Mouse (Mus musculus): ENCODE data around the gene Hs3st4. TPM values are rescaled to one million over a fixed set of nuclear protein-coding genes. Genes with fewer than 3 reads are reported as not detected.

The Hs3st4 gene
- polyA plus RNA-seq, 1 experiment from 2014 or later: 0.06 TPM

DNA sequence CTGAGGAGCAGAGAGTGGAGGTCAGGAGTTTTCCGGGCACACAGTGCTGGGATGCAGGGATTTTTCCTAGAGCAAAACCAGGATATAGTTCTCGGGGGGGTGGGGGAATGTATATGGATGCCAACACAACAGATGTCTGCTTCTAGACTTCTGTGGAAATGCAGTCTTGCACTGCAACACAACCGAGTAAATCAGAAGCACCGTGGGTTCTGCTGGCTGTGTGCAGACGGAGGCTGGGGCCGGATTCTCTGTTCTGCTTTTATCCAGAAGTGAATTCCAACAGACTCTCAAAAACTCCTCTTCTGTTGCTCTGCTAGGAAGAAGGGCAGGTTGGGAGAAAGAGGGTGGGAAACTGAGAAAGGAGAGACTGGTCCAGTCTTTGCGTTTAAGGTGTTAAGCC, 15.9 kb downstream of the Hs3st4 start:
- no peaks in the 10 kb centered on the region for H3K36me3 ChIP-seq
- no peak for ATAC-seq (ENCODE audit: borderline replicate concordance, extremely low read depth, low FRiP score, low TSS enrichment)
- no peaks in the 10 kb centered on the region for H3K4me1 ChIP-seq
- 38% methylated on average over 7 of the region's 7 CpGs for WGBS
- H3K4me2 ChIP-seq: no peak overlapping the region
- H3K27ac ChIP-seq: no peak overlapping the region
- H3K27me3 ChIP-seq: no peaks in the 10 kb centered on the region
- H3K9ac ChIP-seq: no peak overlapping the region
- H3K4me3 ChIP-seq: no peak overlapping the region
- H3K9me3 ChIP-seq: no peaks in the 10 kb centered on the region

DNA sequence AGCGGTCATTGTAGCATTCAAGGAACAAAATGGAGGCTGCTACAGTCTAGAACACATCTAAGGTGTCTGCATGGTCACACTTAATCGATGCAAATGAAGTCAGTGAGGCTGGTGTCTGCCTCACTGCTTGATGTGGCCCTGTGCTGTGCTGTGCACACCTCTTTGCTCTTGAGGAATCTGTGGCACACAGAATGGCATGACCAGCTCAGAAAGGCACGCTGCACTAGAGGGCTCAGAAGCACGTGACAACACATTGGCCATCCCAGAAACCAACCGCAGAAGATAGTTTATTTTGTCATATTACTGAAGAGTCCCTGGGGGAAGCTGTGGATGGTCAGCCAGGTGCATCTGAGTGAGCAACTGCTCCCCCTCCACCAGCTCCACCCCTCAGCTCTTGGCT, 44.2 kb downstream of the Hs3st4 start:
- H3K4me3 ChIP-seq: no peak overlapping the region
- WGBS: 75% methylated on average over 5 of the region's 5 CpGs
- ATAC-seq (ENCODE audit: borderline replicate concordance, extremely low read depth, low FRiP score, low TSS enrichment): no peak

DNA sequence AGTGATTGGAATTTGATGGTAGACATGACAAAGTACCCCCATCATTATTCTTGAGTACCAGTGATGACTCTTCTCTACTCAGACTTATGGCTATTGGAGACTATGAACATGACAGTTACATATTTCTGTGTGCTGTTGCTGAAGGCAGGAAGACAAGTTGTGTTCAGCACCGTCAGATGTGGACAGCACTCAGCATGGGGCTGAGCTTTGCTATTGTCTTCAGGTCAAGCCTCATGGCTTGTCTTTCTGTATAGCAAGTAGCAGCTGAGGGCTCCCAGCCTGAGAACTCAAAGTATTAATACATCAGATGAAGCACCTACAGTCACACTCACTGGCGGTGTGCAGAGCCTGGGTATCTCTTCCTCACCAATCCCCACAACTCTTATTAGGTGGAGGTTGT, 49.6 kb downstream of the Hs3st4 start:
- Histone ChIP-seq H3K9me3 (no peaks in the 10 kb centered on the region), H3K4me1 (no peaks in the 10 kb centered on the region), H3K36me3 (no peaks in the 10 kb centered on the region), H3K27me3 (no peaks in the 10 kb centered on the region), H3K27ac (no peak overlapping the region), H3K9ac (no peak overlapping the region), H3K4me3 (no peak overlapping the region), H3K4me2 (no peak overlapping the region)
- ATAC-seq (ENCODE audit: borderline replicate concordance, extremely low read depth, low FRiP score, low TSS enrichment): no peak
- WGBS: 51% methylated on average over 2 of the region's 2 CpGs

More for the DNA sequence above, 44.2 kb downstream of the Hs3st4 start:
- Histone ChIP-seq H3K27me3 (no peaks in the 10 kb centered on the region), H3K4me2 (no peak overlapping the region), H3K4me1 (no peaks in the 10 kb centered on the region), H3K36me3 (no peaks in the 10 kb centered on the region), H3K27ac (no peak overlapping the region), H3K9me3 (no peaks in the 10 kb centered on the region), H3K9ac (no peak overlapping the region)

DNA sequence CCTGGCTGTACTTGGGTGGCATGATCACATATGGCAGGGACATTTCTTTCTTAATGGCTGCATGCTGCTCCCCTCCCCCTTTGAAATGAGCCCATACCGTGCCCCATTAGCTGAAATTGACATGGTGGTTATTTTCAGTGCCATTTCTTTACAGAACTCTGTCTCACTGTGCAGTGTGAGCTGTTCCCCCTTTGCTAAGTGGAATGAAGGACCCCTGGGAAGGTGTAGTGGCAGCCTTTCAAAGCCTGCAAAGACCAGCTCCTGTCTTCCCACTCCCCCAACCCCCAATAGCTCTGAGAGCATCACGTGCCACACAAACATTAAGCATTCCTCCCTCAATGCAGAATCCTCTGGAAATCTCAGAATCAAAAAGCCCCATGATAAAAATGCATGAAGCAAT, 50.7 kb downstream of the Hs3st4 start:
- Histone ChIP-seq H3K9ac (no peak overlapping the region), H3K4me3 (no peak overlapping the region), H3K27ac (no peak overlapping the region), H3K27me3 (no peaks in the 10 kb centered on the region), H3K9me3 (no peaks in the 10 kb centered on the region), H3K36me3 (no peaks in the 10 kb centered on the region), H3K4me2 (no peak overlapping the region), H3K4me1 (no peaks in the 10 kb centered on the region)
- 63% methylated on average over 2 of the region's 2 CpGs for WGBS
- no peak for ATAC-seq (ENCODE audit: borderline replicate concordance, extremely low read depth, low FRiP score, low TSS enrichment)

DNA sequence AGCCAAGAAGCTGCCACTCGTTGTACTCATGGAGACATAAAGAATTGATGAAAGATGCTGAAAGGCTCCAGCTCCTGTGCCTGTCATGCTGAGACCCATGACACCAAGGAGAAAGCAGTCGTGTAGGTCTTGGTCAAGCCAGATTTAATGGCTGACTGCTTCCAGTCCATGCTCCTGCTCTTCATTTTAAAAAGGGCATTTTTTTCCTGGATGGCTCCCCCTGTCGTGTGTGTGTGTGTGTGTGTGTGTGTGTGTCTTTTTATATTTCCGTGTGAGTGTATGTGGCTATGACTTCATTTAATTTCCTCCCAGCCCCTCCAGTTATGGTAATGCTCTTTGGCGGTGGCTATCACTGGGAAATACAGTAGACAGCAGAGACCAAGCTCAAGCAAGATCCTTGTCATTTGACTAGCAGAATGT, 54.6 kb downstream of the Hs3st4 start:
- no peaks in the 10 kb centered on the region for H3K36me3 ChIP-seq
- no peak overlapping the region for H3K4me2 ChIP-seq
- WGBS: 60% methylated on average over 5 of the region's 5 CpGs
- no peak for ATAC-seq (ENCODE audit: borderline replicate concordance, extremely low read depth, low FRiP score, low TSS enrichment)
- H3K9me3 ChIP-seq: no peaks in the 10 kb centered on the region
- no peaks in the 10 kb centered on the region for H3K4me1 ChIP-seq
- no peak overlapping the region for H3K27ac ChIP-seq
- no peaks in the 10 kb centered on the region for H3K27me3 ChIP-seq
- no peak overlapping the region for H3K9ac ChIP-seq
- H3K4me3 ChIP-seq: no peak overlapping the region

DNA sequence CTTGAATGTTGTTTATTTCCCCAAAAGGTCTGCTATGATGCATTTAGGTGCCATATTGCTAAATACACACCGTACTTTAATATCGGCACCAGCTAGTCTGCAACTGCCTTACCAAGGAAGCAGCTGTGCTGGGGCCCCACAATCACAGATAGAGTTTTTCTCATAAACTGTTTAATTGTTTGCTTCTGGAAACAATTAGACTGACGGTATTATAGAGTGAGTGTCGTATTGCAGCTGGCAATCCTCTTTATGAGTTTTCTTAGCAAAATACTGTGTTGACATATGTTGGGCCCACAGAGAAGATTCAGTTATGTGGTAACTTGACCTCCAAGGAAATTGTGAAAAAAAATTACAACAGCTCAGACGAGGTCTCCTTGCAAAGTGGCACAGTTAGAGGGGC, 56.5 kb downstream of the Hs3st4 start:
- H3K4me1 ChIP-seq: no peaks in the 10 kb centered on the region
- no peaks in the 10 kb centered on the region for H3K36me3 ChIP-seq
- no peak for ATAC-seq (ENCODE audit: borderline replicate concordance, extremely low read depth, low FRiP score, low TSS enrichment)
- no peak overlapping the region for H3K4me3 ChIP-seq
- no peak overlapping the region for H3K27ac ChIP-seq
- 51% methylated on average over 5 of the region's 5 CpGs for WGBS
- H3K9ac ChIP-seq: no peak overlapping the region
- no peak overlapping the region for H3K4me2 ChIP-seq
- H3K27me3 ChIP-seq: no peaks in the 10 kb centered on the region
- no peaks in the 10 kb centered on the region for H3K9me3 ChIP-seq

DNA sequence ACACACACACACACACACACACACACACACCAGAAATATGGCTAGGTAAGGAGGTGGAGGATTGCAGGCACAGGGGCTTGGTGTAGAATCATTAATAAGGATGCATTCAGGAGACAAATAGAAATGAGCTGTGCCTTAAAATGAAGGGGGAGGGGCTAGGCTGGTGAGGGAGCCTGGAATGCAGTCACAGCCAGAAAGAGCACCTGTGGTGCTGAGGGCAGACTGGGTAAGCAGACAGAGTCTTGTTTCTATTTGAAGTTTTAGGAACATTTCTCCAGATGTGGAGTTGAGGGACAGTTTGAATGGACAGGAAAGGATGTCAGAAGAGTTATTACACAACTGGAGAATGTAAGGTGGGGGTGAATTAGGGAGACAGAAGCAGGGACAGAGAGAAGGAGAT, 64.7 kb downstream of the Hs3st4 start:
- H3K27ac ChIP-seq: no peak overlapping the region
- ATAC-seq (ENCODE audit: borderline replicate concordance, extremely low read depth, low FRiP score, low TSS enrichment): no peak
- no peak overlapping the region for H3K9ac ChIP-seq
- H3K9me3 ChIP-seq: no peaks in the 10 kb centered on the region
- no peaks in the 10 kb centered on the region for H3K36me3 ChIP-seq
- H3K4me2 ChIP-seq: no peak overlapping the region
- no peak overlapping the region for H3K4me3 ChIP-seq
- no peaks in the 10 kb centered on the region for H3K27me3 ChIP-seq
- H3K4me1 ChIP-seq: no peaks in the 10 kb centered on the region

DNA sequence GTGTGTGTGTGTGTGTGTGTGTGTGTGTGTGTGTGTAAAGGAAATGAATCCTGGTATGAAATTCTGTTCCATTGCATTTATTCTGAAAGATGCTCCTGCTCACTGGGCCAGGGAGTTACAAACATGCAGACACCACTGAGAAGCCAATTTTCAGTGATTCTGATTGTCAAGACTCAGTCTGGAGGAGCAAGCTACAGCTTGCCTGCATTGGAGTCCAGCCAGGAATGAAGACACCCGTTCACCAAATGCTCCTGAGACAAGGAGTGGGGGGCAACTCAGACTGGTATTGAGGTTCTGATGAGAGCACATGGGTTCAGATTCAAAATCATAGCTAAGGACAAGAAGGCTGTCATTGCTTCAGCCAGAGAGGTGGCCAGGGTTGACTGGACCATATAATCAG, 66.3 kb downstream of the Hs3st4 start:
- Histone ChIP-seq H3K9ac (no peak overlapping the region), H3K4me3 (no peak overlapping the region), H3K27ac (no peak overlapping the region), H3K4me1 (no peaks in the 10 kb centered on the region), H3K9me3 (no peaks in the 10 kb centered on the region), H3K36me3 (no peaks in the 10 kb centered on the region), H3K4me2 (no peak overlapping the region), H3K27me3 (no peaks in the 10 kb centered on the region)
- ATAC-seq (ENCODE audit: borderline replicate concordance, extremely low read depth, low FRiP score, low TSS enrichment): no peak
- 41% methylated on average over 1 of the region's 1 CpGs for WGBS

DNA sequence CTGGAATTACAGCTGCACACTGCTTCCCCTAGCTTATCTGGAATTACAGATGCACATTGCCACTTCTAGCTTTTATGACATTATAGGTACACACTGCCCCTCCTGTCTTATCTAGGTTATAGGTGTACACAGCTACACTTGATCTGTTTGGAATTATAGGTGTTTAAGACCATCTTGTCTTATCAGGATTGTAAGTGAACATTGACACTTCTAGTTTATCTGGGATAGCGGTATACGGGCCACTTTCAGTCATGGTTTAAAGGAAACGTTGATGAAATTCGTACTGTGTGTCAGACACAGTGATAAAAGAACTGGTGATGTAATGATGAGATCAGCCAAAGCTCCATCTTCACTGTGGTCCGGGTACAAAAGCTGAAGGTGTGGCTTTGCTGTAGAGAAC, 67.8 kb downstream of the Hs3st4 start:
- Histone ChIP-seq H3K27me3 (no peaks in the 10 kb centered on the region), H3K4me3 (no peak overlapping the region), H3K4me1 (no peaks in the 10 kb centered on the region), H3K27ac (no peak overlapping the region), H3K4me2 (no peak overlapping the region), H3K36me3 (no peaks in the 10 kb centered on the region), H3K9me3 (no peaks in the 10 kb centered on the region), H3K9ac (no peak overlapping the region)
- 69% methylated on average over 5 of the region's 5 CpGs for WGBS
- ATAC-seq (ENCODE audit: borderline replicate concordance, extremely low read depth, low FRiP score, low TSS enrichment): no peak

DNA sequence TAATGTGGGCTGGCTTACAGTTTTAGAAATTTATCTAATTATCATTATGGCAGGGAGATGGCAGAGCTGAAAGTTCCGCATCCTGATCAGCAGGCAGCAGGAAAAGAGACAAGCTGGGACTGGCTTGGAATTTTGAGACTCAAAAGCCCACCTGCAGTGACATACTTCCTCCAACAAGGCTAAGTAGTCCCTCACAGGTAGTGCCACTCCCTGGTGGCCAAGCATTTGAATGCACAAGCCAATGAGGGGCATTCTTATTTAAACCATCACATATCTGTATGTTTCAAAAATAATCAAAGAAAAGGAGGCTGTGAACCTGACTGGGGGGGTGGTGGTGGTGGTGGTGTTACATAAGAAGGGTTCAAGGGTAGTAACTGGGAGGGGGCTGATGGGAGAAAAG, 101.1 kb downstream of the Hs3st4 start:
- no peak overlapping the region for H3K9ac ChIP-seq
- H3K36me3 ChIP-seq: no peaks in the 10 kb centered on the region
- H3K9me3 ChIP-seq: no peaks in the 10 kb centered on the region
- H3K4me3 ChIP-seq: no peak overlapping the region
- no peak overlapping the region for H3K4me2 ChIP-seq
- no peak for ATAC-seq (ENCODE audit: borderline replicate concordance, extremely low read depth, low FRiP score, low TSS enrichment)
- 68% methylated on average over 1 of the region's 1 CpGs for WGBS
- H3K27ac ChIP-seq: no peak overlapping the region
- H3K27me3 ChIP-seq: no peaks in the 10 kb centered on the region
- H3K4me1 ChIP-seq: no peaks in the 10 kb centered on the region

DNA sequence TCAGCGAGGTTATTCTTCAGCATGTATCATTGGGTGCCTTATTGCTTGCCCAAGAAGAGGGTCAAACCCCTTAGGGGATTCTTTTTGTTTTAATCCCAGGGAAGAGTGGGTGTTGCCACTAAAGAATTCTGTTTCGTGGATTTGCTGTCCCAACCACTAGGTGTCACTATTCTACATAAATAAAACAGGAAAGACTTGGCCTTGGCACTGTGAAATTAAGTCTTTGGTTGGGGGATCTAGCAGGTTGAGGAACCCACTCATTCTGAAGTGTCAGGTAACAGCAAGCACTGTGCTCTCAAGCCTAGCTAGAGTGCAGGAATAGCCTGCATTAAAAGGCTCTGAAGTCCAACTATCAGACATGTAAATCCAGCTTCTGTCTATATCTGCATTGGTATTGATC, 146.3 kb downstream of the Hs3st4 start:
- Histone ChIP-seq H3K4me1 (peaks cover 10% of the 10 kb centered on the region; the same call in 1 of the 2 replicates), H3K9me3 (no peaks in the 10 kb centered on the region), H3K9ac (no peak overlapping the region), H3K36me3 (no peaks in the 10 kb centered on the region), H3K4me3 (no peak overlapping the region), H3K27ac (no peak overlapping the region), H3K4me2 (no peak overlapping the region), H3K27me3 (no peaks in the 10 kb centered on the region)
- ATAC-seq (ENCODE audit: borderline replicate concordance, extremely low read depth, low FRiP score, low TSS enrichment): no peak
- 4% methylated on average over 2 of the region's 2 CpGs for WGBS

DNA sequence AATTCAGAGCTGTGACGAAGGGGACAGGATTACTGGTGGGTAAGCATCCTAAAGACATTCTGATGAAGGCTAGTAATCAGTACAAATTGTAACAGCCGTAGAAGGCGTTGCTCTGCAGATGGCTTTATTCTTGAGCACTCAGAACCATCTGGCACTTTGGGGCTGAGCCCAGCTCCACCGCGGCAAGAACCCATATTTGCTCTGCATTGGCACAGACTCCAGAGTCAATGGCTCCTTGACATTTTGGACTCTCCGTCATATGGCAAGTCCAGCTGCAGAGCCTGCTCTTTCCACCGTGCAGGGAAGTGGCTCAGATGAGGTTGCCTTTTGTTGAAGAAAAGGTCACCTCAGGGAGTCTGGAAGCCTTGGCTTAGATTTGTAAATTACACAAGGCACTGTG, 148.6 kb downstream of the Hs3st4 start:
- peak; percentile 90 for ATAC-seq (ENCODE audit: borderline replicate concordance, extremely low read depth, low FRiP score, low TSS enrichment)
- Histone ChIP-seq H3K36me3 (no peaks in the 10 kb centered on the region), H3K4me3 (no peak overlapping the region), H3K27me3 (no peaks in the 10 kb centered on the region), H3K4me1 (peaks cover 10% of the 10 kb centered on the region; the same call in 1 of the 2 replicates), H3K9me3 (no peaks in the 10 kb centered on the region), H3K27ac (no peak overlapping the region), H3K9ac (no peak overlapping the region), H3K4me2 (no peak overlapping the region)
- WGBS: 28% methylated on average over 7 of the region's 7 CpGs

DNA sequence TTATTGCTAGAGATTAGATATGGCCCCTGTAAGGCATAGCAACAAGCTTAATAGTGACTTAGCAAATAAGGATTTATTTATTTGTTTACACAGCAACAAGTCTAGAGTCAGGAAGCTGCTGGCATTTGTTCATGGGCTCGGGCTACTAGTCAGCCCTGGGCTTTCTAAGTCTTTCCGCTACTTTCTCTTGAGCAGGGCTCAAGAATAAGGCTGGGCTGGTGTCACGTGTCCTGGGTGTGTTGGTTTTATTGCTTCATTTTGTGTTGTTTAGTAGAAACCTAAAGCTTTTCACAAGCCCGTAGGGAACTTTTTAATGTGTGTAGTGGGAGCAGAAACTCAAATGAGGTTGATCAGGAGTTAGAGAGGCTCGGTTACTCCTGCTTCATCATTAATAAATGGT, 153.5 kb downstream of the Hs3st4 start:
- no peaks in the 10 kb centered on the region for H3K27me3 ChIP-seq
- H3K4me2 ChIP-seq: no peak overlapping the region
- H3K4me1 ChIP-seq: no peaks in the 10 kb centered on the region
- 72% methylated on average over 5 of the region's 5 CpGs for WGBS
- no peaks in the 10 kb centered on the region for H3K9me3 ChIP-seq
- H3K36me3 ChIP-seq: no peaks in the 10 kb centered on the region
- H3K4me3 ChIP-seq: no peak overlapping the region
- H3K9ac ChIP-seq: no peak overlapping the region
- no peak overlapping the region for H3K27ac ChIP-seq
- ATAC-seq (ENCODE audit: borderline replicate concordance, extremely low read depth, low FRiP score, low TSS enrichment): no peak
